Mouse (Mus musculus) embryonic fibroblast, embryonic 13.5 days (primary cell): Measurements from ENCODE around the gene Pin4. TPM values are rescaled to one million over a fixed set of nuclear protein-coding genes. Genes with fewer than 3 reads are reported as not detected.

Experiments used
- H3K27ac ChIP-seq: 2 replicates; pipeline ENCODE4 v1.5.1; 2012; ENCODE audit warnings: low read length, control low read depth, inconsistent platforms; ENCODE audit not compliant: insufficient read depth
- H3K4me1 ChIP-seq: 2 replicates; pipeline ENCODE4 v1.6.1; 2011; ENCODE audit warnings: low read length; ENCODE audit not compliant: control insufficient read depth, insufficient read depth
- H3K4me3 ChIP-seq: 2 replicates; pipeline ENCODE4 v1.5.1; 2011; ENCODE audit warnings: mild to moderate bottlenecking, control low read depth, low read length; ENCODE audit not compliant: insufficient read depth
- CTCF ChIP-seq: IDR thresholded peaks from 2 replicates; pipeline ENCODE4 v1.5.1; 2011; ENCODE audit warnings: mild to moderate bottlenecking, control low read depth, low read length, moderate library complexity, borderline replicate concordance; ENCODE audit not compliant: insufficient read depth
- POLR2A ChIP-seq: IDR thresholded peaks from 2 replicates; pipeline ENCODE4 v1.6.1; 2011; ENCODE audit warnings: low read depth, mild to moderate bottlenecking, control low read depth, low read length, moderate library complexity
- polyA plus RNA-seq: library from polyadenylated mRNA; stranded (reverse); fragments of >200 nt; gene quantifications from 2 replicates; pipeline ENCODE4 v1.2.4, GENCODE M21; 2011; ENCODE audit warnings: low read depth; ENCODE audit not compliant: missing spikeins, insufficient read length

Pin4 gene
- 50.4 and 54.2 TPM in 2 replicates for polyA plus RNA-seq

- Histone ChIP-seq H3K27ac (no peak within 1 kb of the TSS), H3K4me3 (peak within 1 kb of the TSS; percentile 96), H3K4me1 (no peaks in the 10 kb centered on the region)
- TF ChIP-seq CTCF: no peak
- peak; percentile 62 for TF ChIP-seq POLR2A
Observed at GRCm38 (mm10) chrX:102119042-102119864, at the start of gene Pin4. Gene Pin4, plus strand, starts transcription at chrX:102119447.

DNA sequence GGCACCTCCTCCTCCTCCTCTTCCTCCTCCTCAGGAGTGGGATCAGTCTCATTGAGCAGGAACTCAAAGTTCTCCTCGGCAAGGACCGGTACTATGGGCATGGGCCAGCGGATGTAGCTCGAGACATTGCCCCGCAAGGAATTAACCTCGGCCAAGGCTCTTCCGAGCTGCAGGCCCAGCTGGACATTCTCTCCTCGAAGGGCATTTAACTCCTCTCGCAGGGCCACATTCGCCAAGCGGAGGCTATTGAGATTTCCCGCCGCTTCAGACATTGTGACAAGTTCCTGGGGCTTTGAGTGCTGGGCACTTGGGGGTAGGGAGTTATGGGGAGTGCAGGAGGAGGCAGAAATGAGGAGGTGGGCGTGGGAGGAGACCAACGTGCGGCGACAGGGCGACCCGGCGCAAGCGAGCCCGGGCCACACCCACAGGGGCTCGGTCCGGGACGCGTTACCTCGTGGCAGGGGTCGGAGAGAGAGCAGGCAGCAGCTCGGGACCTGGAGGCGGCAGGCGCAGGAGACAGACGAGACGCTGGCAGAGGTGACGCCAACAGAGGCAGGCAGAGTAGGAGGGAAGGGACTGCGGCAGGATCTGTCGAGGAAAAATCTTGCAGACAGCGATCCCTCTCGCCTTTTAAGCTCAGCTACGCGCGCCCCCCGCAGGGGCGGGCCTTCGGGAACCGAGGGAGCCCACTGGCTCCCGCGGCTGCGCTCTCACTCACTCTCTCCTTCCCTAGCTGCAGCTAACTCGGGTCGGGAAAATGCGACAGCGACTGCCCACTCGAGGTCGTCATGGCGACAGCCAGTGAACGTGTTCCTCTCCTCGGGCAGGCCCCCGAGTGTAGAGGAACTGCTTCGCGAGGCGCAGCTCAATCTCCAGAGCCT, 48.4 kb upstream of the Pin4 start, which contains the start of gene Rtl5:
Gene Rtl5, minus strand, starts transcription at position 714 of the 881 bp plus-strand sequence.
- no peak within 1 kb of the TSS for H3K27ac ChIP-seq
- H3K4me1 ChIP-seq: no peaks in the 10 kb centered on the region
- TF ChIP-seq CTCF (no peak), POLR2A (no peak)
- H3K4me3 ChIP-seq: peak within 1 kb of the TSS; percentile 39

DNA sequence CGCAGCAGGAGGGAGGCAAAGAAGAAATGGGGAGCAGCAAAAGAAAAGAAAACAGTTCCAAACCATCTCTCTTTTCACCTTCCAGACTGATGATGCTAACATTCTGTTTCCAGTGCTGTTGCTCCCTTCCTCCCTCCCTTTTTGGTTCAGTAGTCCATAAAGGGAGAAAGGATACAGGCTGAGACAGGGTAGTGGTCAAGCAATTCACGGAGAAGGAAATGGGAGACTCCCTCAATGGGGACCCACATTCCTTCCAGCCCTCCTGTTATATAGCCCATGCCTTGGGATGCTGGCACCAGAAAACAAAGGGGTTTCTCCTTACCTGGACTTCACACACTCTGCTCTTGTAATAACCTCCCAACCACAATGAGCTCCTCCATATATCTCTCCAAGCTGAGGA, 47.7 kb upstream of the Pin4 start:
- H3K4me1 ChIP-seq: no peaks in the 10 kb centered on the region
- no peak overlapping the region for H3K4me3 ChIP-seq
- TF ChIP-seq CTCF (no peak), POLR2A (no peak)
- no peak overlapping the region for H3K27ac ChIP-seq

DNA sequence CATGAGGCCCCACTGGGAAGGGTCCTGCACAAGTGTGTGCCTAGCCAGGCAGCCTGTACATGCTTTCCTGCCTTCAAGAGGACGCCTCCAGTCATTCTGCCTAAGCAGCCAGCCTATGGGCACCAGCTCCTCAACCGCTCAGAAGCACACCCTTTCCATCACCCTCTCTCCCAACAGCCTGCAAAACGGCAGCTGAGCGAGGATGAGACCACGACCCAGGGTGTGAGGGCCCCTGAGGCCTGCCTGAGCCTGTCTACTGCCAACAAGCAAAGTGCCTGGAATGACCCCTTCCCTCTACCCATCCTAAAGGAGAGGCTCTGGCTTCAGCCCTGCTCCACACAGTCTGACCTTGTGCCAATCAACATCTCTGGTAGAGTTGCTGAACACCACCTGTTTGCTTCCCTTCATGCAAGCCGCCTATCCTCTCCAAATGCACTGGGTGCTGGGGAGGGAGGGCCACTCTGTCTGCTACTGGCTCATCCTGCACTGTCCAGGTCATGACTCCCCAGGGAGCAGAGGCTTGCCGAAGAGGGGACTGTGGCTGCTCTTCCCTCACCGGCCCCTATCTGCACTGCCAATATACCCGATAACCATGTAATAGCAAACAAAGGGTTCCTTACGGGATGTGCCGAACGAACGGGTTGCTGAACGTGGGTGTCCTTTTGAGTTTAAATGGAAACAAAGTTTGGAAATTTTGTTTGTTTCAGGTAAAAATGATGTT, 45.5 kb upstream of the Pin4 start:
- Histone ChIP-seq H3K4me3 (no peak overlapping the region), H3K27ac (no peak overlapping the region), H3K4me1 (no peaks in the 10 kb centered on the region)
- TF ChIP-seq POLR2A (no peak), CTCF (no peak)

DNA sequence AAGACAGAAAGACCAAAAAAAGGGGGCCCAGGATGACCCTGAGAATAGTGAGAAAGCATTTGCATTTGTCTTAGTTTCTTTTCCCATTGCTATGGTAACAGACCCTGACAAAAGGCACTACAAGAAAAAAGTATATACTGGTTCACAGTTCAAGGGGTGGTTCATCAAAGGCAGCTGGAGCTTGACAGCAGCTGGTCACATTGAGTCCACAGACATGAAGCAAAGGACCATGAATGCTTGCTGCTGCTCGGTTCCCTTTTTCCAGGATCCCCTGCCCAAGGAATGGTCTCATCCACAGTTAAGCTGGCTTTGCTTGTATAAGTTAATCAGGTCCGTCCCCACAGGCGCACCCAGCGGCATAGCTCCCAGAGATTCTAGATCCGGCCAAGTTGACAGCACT, 44.8 kb upstream of the Pin4 start:
- H3K27ac ChIP-seq: no peak overlapping the region
- no peak overlapping the region for H3K4me3 ChIP-seq
- H3K4me1 ChIP-seq: no peaks in the 10 kb centered on the region
- TF ChIP-seq CTCF (no peak), POLR2A (no peak)

- TF ChIP-seq POLR2A (no peak), CTCF (no peak)
- no peak overlapping the region for H3K4me3 ChIP-seq
- H3K27ac ChIP-seq: no peak overlapping the region
Observed at GRCm38 (mm10) chrX:102075158-102075557, 44.1 kb upstream of the Pin4 start.

GRCm38 (mm10) chrX:102076886-102077765, 42.1 kb upstream of the Pin4 start:
- H3K27ac ChIP-seq: no peak overlapping the region
- no peaks in the 10 kb centered on the region for H3K4me1 ChIP-seq
- H3K4me3 ChIP-seq: no peak overlapping the region
- TF ChIP-seq CTCF (no peak), POLR2A (no peak)

More at GRCm38 (mm10) chrX:102075158-102075557, 44.1 kb upstream of the Pin4 start:
- no peaks in the 10 kb centered on the region for H3K4me1 ChIP-seq

GRCm38 (mm10) chrX:102081076-102081475, 38.2 kb upstream of the Pin4 start:
- no peak overlapping the region for H3K4me3 ChIP-seq
- H3K4me1 ChIP-seq: no peaks in the 10 kb centered on the region
- no peak overlapping the region for H3K27ac ChIP-seq
- TF ChIP-seq POLR2A (no peak), CTCF (no peak)
